Mouse (Mus musculus) R1 (cell line): ENCODE results near the gene Utp20.
A peak's percentile ranks its signal among the peaks of the same experiment; 100 is the strongest.
"Not testable (repeated sequence)": the region's sequence is repeated elsewhere in the genome, so short reads cannot be mapped to it uniquely, and the experiment has no call there.

ENCODE experiments used
- DNase-seq: peaks from one replicate; pipeline ENCODE4 v3.0.0-alpha.2; 2018; ENCODE audit warnings: low read depth, low spot score

Gene Utp20

DNA sequence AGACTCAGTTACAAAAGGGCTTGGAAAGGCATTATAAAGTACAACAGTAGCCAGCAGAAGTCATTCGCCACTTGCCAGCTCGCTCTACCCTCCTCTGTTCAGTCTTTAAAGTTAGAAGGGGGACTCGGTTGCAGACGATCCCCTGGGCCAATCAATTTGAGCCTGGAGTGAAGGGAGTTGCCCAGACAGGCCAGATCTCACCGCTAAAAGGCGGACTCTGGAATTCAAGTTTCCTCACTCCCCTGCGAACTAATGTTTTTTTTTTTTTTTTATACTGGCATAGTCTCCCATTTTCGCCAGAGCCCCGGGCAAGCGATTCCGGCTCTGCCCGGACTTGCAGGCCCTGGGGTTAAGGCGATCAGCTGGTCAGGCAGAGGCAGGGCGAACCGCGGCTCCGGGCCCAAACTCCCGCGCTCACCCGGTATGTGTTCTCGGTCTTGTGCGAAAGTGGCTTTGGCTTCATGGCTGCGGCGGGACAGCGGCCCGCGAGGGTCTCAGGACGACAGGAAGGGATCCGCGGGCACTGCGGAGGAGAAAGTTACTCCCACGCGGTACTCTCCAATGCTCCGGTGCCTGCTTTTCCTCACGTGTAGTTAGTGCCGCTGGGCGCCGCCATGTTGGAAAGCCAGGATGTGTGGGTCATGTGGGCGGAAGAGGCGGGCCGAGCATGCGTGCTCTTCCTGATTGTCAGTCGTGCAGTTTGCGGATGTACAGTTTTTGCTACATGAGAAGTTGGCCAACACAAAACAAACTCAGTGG lies at the start of gene Utp20:
Gene Utp20 (minus strand): TSS at position 617 of the 759 bp plus-strand sequence.
- DNase-seq = peak; percentile 92

DNA sequence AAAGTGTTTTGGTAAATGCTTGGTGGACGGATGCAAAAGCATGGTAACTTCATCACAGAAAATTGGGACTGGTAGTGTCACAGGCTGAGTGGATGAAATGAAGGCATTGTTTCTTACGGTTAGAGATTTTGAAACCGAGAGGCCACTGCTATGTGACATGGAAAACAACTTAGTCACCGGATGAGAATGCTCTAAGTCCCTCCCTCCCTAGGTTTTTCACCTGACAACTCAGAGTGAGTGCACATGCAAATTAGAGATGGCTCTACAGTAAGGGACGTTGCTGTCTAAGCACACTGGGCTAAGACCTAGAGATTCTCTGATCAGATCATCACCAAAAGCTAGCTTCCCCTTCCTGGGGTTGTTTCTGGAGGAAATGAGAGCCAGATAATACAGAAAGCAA lies 48.3 kb upstream of the Utp20 start:
- DNase-seq = no peak

- no peak for DNase-seq
These were observed 39.4 kb upstream of the Utp20 start for GRCm38 (mm10) chr10:88866017-88866416.

GRCm38 (mm10) chr10:88862293-88862692 lies 35.7 kb upstream of the Utp20 start:
- no peak for DNase-seq

DNA sequence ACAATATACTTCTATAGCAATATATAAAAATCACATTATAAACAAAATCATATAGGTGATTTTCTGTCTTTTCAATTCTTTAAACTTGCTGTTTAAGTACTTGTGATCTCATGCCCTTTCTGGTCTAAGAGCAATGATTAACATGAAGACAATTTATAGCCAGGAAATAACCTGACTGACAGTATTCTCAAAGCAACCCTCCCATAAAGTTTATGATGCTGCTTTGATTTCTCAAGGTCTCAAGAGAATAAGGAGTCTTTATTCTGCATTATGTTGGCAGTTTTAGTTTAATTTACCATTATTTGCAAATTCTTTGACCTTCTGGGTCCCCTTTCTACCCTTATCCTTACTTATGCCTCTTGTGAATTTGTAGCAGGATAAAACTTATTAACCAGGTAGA lies 34.8 kb upstream of the Utp20 start:
- DNase-seq = no peak

DNA sequence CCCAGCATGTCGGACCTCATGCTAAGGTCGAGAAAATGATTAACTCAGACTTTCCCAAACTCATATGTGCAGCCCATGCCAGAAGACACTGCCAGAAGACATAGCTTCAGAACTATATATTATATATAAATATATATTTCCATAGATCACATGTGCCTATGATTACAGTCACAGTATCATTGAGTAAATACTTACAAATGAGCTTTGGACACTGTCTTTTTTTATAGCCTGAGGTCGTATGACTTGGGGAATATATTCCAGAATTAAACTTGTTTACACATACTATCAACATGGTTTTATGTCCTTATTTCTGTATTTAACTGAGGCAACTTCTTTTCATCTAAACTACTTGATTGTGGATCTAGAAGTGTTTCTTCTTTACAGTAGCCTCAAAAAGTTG lies 34.3 kb upstream of the Utp20 start:
- no peak for DNase-seq

- DNase-seq = no peak
These were observed 26.7 kb upstream of the Utp20 start for GRCm38 (mm10) chr10:88853326-88853725.

- no peak for DNase-seq
These were observed 23.4 kb upstream of the Utp20 start for GRCm38 (mm10) chr10:88849976-88850375.

GRCm38 (mm10) chr10:88848876-88849476 lies 22.4 kb upstream of the Utp20 start:
- no peak for DNase-seq

- no peak for DNase-seq
These were observed 7.6 kb upstream of the Utp20 start for GRCm38 (mm10) chr10:88834227-88834626.

DNA sequence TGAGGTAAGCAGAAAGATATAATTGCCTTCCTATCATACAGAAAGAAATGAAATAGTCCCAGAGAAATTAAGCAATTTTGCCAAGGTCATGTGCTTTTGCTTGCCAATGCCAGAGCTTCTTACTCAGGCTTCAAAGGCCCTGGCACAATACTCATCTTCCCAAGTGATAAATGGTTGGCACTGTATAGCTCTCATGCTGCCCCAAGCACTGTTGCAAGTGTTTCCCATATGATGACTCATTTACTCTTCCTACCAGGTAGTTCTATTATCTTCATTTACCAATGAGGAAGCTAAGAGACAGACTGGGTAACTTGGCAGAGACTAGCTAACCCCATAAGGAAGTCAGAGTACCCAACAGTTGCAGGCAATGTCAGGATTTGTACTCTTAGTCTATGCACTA lies 1.8 kb upstream of the Utp20 start:
- no peak for DNase-seq

- no peak for DNase-seq
These were observed 992 bp upstream of the Utp20 start for GRCm38 (mm10) chr10:88827596-88827995.

- DNase-seq = not testable (repeated sequence)
These were observed 323 bp upstream of the Utp20 start for GRCm38 (mm10) chr10:88826947-88827306.

- no peak for DNase-seq
These were observed 9.3 kb downstream of the Utp20 start for GRCm38 (mm10) chr10:88817335-88817734.

DNA sequence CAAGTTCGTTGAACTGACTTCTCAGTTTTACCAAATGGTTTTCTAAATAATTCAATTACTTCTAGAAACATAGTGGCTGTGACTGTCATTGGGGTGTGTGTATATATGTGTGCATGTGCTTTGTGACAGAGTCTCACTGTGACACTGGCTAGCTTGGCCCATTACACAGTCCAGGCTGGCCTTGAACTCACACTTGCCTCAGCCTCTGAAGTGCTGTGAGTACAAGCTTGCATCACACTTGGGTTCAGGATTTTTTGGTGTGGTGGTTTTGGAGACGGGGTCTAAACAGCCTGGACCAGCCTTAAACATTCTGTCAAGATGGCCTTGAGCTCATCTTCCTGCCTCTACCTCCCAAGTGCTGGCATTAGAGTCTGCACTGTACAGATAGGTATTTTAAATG lies 11.3 kb downstream of the Utp20 start:
- no peak for DNase-seq

DNA sequence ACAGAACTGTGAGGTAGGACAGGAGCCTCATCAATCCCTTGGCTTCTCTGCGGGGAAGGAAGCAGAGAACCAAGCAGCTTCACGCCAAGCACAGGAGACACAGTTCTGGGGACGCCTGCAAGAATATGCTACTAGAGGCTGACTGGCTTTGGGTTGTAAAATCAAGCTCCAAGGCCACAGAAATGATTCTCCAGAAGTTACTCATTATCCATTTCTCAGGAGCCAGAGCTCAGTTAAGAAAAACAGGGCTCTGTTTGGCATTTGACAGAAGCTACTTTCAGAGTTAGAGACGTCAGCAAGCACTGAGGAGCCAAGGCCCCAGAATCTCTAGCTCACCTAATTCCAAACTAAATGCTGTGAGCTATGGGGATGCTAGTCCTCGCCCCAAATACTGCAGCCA lies 14.9 kb downstream of the Utp20 start:
- DNase-seq = no peak

DNA sequence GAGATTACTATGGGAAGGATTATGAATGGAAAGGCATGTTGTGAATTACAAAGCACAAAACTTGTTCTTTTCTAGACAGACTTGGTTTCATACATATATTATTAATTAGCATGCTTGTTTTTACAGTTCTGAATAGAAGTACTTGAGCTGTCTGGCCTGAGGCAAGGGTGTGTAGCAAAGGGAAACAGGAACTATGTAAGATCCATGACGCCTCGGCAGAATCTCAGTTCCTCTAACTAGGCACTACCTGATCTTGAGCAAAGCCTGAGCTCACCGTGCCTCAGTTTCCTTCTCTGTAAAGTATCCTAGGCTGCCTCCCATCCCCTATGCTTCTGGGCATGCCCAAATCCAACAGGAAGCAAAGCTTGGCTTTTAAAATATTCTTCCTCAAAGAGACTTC lies 24.4 kb downstream of the Utp20 start:
- DNase-seq = no peak

DNA sequence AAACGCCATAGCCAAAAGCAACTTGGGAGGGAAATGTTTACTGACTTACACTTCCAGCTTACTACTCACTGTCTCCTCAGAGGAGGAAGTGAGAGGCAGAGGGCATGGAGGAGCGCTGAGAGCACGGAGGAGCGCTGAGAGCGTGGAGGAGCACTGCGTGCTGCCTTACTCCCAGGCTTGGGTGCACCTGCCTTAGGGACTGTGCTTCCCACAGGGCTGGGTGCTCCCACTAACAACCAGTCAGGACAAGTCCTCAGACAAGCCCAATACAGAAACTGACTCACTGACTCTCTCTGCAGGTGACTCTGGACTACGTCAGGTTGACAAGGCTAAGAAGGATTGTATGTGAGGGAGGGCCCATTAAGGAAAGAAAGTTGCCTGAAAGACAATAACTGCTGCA lies 27.2 kb downstream of the Utp20 start:
- DNase-seq = no peak

GRCm38 (mm10) chr10:88797452-88797851 lies 29.2 kb downstream of the Utp20 start:
- DNase-seq = no peak

- no peak for DNase-seq
These were observed 29.7 kb downstream of the Utp20 start for GRCm38 (mm10) chr10:88796939-88797338.

DNA sequence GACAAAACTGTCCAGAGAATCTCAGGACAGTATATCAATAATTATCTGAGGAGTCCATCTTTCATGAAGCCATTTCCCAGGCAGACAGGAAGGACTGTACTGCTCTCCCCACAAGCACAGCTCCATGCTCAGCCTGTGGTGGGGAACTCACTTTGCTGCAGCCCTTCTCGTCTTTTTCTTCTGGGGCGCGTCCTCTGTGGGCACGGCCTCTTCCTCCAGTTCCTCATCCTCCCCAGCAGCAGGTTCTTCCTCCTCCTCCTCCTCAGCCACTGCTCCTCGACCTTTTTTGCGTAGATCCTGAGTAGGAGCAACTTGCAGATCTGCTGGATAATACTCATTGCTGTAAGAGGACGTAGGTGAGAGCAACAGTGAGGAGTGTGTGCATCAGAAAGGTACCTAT lies 31.4 kb downstream of the Utp20 start:
- no peak for DNase-seq

GRCm38 (mm10) chr10:88794606-88795005 lies 32.0 kb downstream of the Utp20 start:
- no peak for DNase-seq

- DNase-seq = no peak
These were observed 32.9 kb downstream of the Utp20 start for GRCm38 (mm10) chr10:88793671-88794070.

DNA sequence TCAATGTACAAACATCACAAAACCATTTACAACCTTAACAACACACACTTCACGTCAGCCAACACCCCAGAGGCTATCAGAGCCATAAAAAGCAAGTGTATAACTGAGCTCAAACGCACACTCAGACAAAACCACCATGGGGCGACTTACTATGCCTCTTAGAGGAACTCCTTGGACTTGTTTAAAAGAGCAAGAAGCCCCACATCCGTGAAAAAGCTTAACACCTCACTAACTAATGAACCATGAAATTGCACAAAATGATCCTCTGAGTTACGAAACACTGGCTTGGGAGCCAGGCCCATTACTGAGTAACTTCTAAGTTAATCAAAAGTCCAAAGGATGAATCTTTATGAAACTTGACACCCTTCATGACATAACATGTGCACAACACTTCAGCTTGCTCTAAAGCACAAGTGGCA lies 42.1 kb downstream of the Utp20 start:
- DNase-seq = no peak
